Mouse (Mus musculus): Measurements from ENCODE around the gene Dram2. TPM values are rescaled to one million over a fixed set of nuclear protein-coding genes. Genes with fewer than 3 reads are reported as not detected.

Dram2 gene
- polyA plus RNA-seq (2014; fragmentation: Nextera tagmentation; extraction: Ambion mirVana), result 63.3 and 63.9 TPM in 2 replicates

- no peak for TF ChIP-seq CTCF (IDR thresholded peaks at IDR 0.05; ENCODE audit: low read depth)
- WGBS, result under 1% methylated on average over 63 of the region's 63 CpGs
- peak within 1 kb of the TSS; percentile 63 for H3K4me2 ChIP-seq
- 0 out of 2 replicates have a peak, but pooled peaks cover 8% of the 10 kb centered on the region for H3K36me3 ChIP-seq (ENCODE audit: insufficient read depth)
- DNase-seq (peak; percentile 98), ATAC-seq (ENCODE audit: insufficient read depth) (peak; percentile 96)
- H3K4me3 ChIP-seq (ENCODE audit: low read depth, low read length), result peak within 1 kb of the TSS; percentile 79
- no peaks in the 10 kb centered on the region for H3K9me3 ChIP-seq (ENCODE audit: low read depth, low read length)
- H3K27me3 ChIP-seq (ENCODE audit: insufficient read depth, low read length), result no peaks in the 10 kb centered on the region
- H3K9ac ChIP-seq, result peak within 1 kb of the TSS; percentile 94
- H3K27ac ChIP-seq (ENCODE audit: low read depth), result peak within 1 kb of the TSS; percentile 98
- no peaks in the 10 kb centered on the region; the same call in 1 of the 2 replicates for H3K4me1 ChIP-seq (ENCODE audit: insufficient read depth)
Measured at GRCm38 (mm10) chr3:106547171-106547923, at the start of gene Dram2, which contains the start of gene Cept1. Dram2 (plus strand) TSS chr3:106547798. Cept1 (minus strand) TSS chr3:106547802.

- ATAC-seq (ENCODE audit: insufficient read depth), result no peak
- H3K9me3 ChIP-seq (ENCODE audit: low read depth, low read length), result no peaks in the 10 kb centered on the region
- no peak overlapping the region for H3K4me3 ChIP-seq (ENCODE audit: low read depth, low read length)
- no peaks in the 10 kb centered on the region for H3K27me3 ChIP-seq (ENCODE audit: insufficient read depth, low read length)
- no peak overlapping the region for H3K4me2 ChIP-seq
- no peak for DNase-seq
- no peak for TF ChIP-seq CTCF (IDR thresholded peaks at IDR 0.05; ENCODE audit: low read depth)
- no peak overlapping the region for H3K9ac ChIP-seq
- no peak overlapping the region for H3K27ac ChIP-seq (ENCODE audit: low read depth)
- WGBS, result 86% methylated on average over 2 of the region's 2 CpGs
- peaks cover 36% of the 10 kb centered on the region for H3K36me3 ChIP-seq (ENCODE audit: insufficient read depth)
- no peaks in the 10 kb centered on the region for H3K4me1 ChIP-seq (ENCODE audit: insufficient read depth)
Measured at GRCm38 (mm10) chr3:106500510-106500909, 47.1 kb upstream of the Dram2 start.

GRCm38 (mm10) chr3:106502892-106503291, 44.7 kb upstream of the Dram2 start:
- WGBS, result 76% methylated on average over 2 of the region's 2 CpGs
- no peak for TF ChIP-seq CTCF (IDR thresholded peaks at IDR 0.05; ENCODE audit: low read depth)
- Histone ChIP-seq H3K27me3 (ENCODE audit: insufficient read depth, low read length) (no peaks in the 10 kb centered on the region), H3K4me1 (ENCODE audit: insufficient read depth) (no peaks in the 10 kb centered on the region), H3K4me3 (ENCODE audit: low read depth, low read length) (no peak overlapping the region), H3K36me3 (ENCODE audit: insufficient read depth) (peaks cover 36% of the 10 kb centered on the region), H3K9ac (no peak overlapping the region), H3K4me2 (no peak overlapping the region), H3K9me3 (ENCODE audit: low read depth, low read length) (no peaks in the 10 kb centered on the region), H3K27ac (ENCODE audit: low read depth) (no peak overlapping the region)
- ATAC-seq (ENCODE audit: insufficient read depth) (no peak), DNase-seq (no peak)

GRCm38 (mm10) chr3:106510669-106511068, 36.9 kb upstream of the Dram2 start:
- Histone ChIP-seq H3K36me3 (ENCODE audit: insufficient read depth) (peaks cover 5% of the 10 kb centered on the region; the same call in 1 of the 2 replicates), H3K27me3 (ENCODE audit: insufficient read depth, low read length) (no peaks in the 10 kb centered on the region), H3K4me2 (no peak overlapping the region), H3K9ac (no peak overlapping the region), H3K4me3 (ENCODE audit: low read depth, low read length) (no peak overlapping the region), H3K27ac (ENCODE audit: low read depth) (no peak overlapping the region), H3K4me1 (ENCODE audit: insufficient read depth) (no peaks in the 10 kb centered on the region), H3K9me3 (ENCODE audit: low read depth, low read length) (no peaks in the 10 kb centered on the region)
- no peak for ATAC-seq (ENCODE audit: insufficient read depth)
- DNase-seq, result no peak
- WGBS, result 73% methylated on average over 1 of the region's 1 CpGs
- no peak for TF ChIP-seq CTCF (IDR thresholded peaks at IDR 0.05; ENCODE audit: low read depth)

GRCm38 (mm10) chr3:106515016-106515415, 32.6 kb upstream of the Dram2 start:
- Histone ChIP-seq H3K9ac (no peak overlapping the region), H3K9me3 (ENCODE audit: low read depth, low read length) (no peaks in the 10 kb centered on the region), H3K4me2 (no peak overlapping the region), H3K4me3 (ENCODE audit: low read depth, low read length) (no peak overlapping the region), H3K27me3 (ENCODE audit: insufficient read depth, low read length) (no peaks in the 10 kb centered on the region), H3K36me3 (ENCODE audit: insufficient read depth) (peaks cover 5% of the 10 kb centered on the region; the same call in 1 of the 2 replicates), H3K27ac (ENCODE audit: low read depth) (no peak overlapping the region), H3K4me1 (ENCODE audit: insufficient read depth) (no peaks in the 10 kb centered on the region)
- DNase-seq, result no peak
- no peak for TF ChIP-seq CTCF (IDR thresholded peaks at IDR 0.05; ENCODE audit: low read depth)
- ATAC-seq (ENCODE audit: insufficient read depth), result no peak
- WGBS, result 80% methylated on average over 6 of the region's 6 CpGs

- Histone ChIP-seq H3K4me2 (no peak overlapping the region), H3K36me3 (ENCODE audit: insufficient read depth) (0 out of 2 replicates have a peak, but pooled peaks cover 3% of the 10 kb centered on the region), H3K4me3 (ENCODE audit: low read depth, low read length) (no peak overlapping the region), H3K27ac (ENCODE audit: low read depth) (no peak overlapping the region), H3K9me3 (ENCODE audit: low read depth, low read length) (no peaks in the 10 kb centered on the region), H3K9ac (no peak overlapping the region), H3K4me1 (ENCODE audit: insufficient read depth) (no peaks in the 10 kb centered on the region), H3K27me3 (ENCODE audit: insufficient read depth, low read length) (no peaks in the 10 kb centered on the region)
- 89% methylated on average over 1 of the region's 1 CpGs for WGBS
- ATAC-seq (ENCODE audit: insufficient read depth) (no peak), DNase-seq (no peak)
- no peak for TF ChIP-seq CTCF (IDR thresholded peaks at IDR 0.05; ENCODE audit: low read depth)
Measured at GRCm38 (mm10) chr3:106522730-106523129, 24.9 kb upstream of the Dram2 start.

- Histone ChIP-seq H3K4me1 (ENCODE audit: insufficient read depth) (no peaks in the 10 kb centered on the region), H3K9ac (no peak overlapping the region), H3K9me3 (ENCODE audit: low read depth, low read length) (no peaks in the 10 kb centered on the region), H3K36me3 (ENCODE audit: insufficient read depth) (peaks cover 4% of the 10 kb centered on the region), H3K4me3 (ENCODE audit: low read depth, low read length) (no peak overlapping the region), H3K4me2 (no peak overlapping the region), H3K27ac (ENCODE audit: low read depth) (no peak overlapping the region), H3K27me3 (ENCODE audit: insufficient read depth, low read length) (no peaks in the 10 kb centered on the region)
- 93% methylated on average over 2 of the region's 2 CpGs for WGBS
- DNase-seq (no peak), ATAC-seq (ENCODE audit: insufficient read depth) (no peak)
- TF ChIP-seq CTCF (IDR thresholded peaks at IDR 0.05; ENCODE audit: low read depth), result no peak
Measured at GRCm38 (mm10) chr3:106526411-106526810, 21.2 kb upstream of the Dram2 start.

Data from lung, embryonic 14.5 days (tissue).